Mouse (Mus musculus) stomach, embryonic 14.5 days (tissue): ENCODE measurements around the gene Mamdc4. TPM values are rescaled to one million over a fixed set of nuclear protein-coding genes. Genes with fewer than 3 reads are reported as not detected.
A peak's percentile ranks its signal among the peaks of the same experiment; 100 is the strongest.

Experiments
- ATAC-seq: fragments of 200-750 bp; cut with Nextera tagmentation; 2 replicates; pipeline ENCODE4 v1.8.0; 2017; ENCODE audit warnings: low read depth, moderate TSS enrichment; ENCODE audit not compliant: insufficient number of reproducible peaks, insufficient read depth, low FRiP score
- H3K27ac ChIP-seq: fragments of 300-500 bp; sonication (generic); 2 replicates; pipeline ENCODE4 v1.5.1; 2014; ENCODE audit warnings: mild to moderate bottlenecking, low read length, moderate library complexity, mixed read lengths
- H3K27me3 ChIP-seq: fragments of 300-500 bp; sonication (generic); 2 replicates; pipeline ENCODE4 v1.6.1; 2014; ENCODE audit warnings: low read length, control low read depth, mixed read lengths; ENCODE audit not compliant: control insufficient read depth, insufficient read depth
- H3K36me3 ChIP-seq: fragments of 300-500 bp; sonication (generic); 2 replicates; pipeline ENCODE4 v1.6.1; 2014; ENCODE audit warnings: mild to moderate bottlenecking, control low read depth, low read length, moderate library complexity, mixed read lengths; ENCODE audit not compliant: control insufficient read depth, insufficient read depth
- H3K4me1 ChIP-seq: fragments of 300-500 bp; sonication (generic); 2 replicates; pipeline ENCODE4 v1.6.1; 2014; ENCODE audit warnings: low read length, control low read depth, mixed read lengths; ENCODE audit not compliant: control insufficient read depth, insufficient read depth
- H3K4me2 ChIP-seq: fragments of 300-500 bp; sonication (generic); replicated peaks from 2 replicates; pipeline ENCODE4 v1.6.1; 2014; ENCODE audit warnings: low read depth, low read length, control low read depth
- H3K4me3 ChIP-seq: fragments of 300-500 bp; sonication (generic); 2 replicates; pipeline ENCODE4 v1.5.1; 2014; ENCODE audit warnings: low read depth, low read length, control low read depth
- H3K9ac ChIP-seq: fragments of 300-500 bp; sonication (generic); replicated peaks from 2 replicates; pipeline ENCODE4 v1.6.1; 2014; ENCODE audit warnings: low read depth, mild to moderate bottlenecking, control low read depth, low read length, moderate library complexity, mixed read lengths
- H3K9me3 ChIP-seq: fragments of 300-500 bp; sonication (generic); 2 replicates; pipeline ENCODE4 v1.6.1; 2016; ENCODE audit warnings: low read depth, low read length, control low read depth; ENCODE audit not compliant: control insufficient read depth
- WGBS: fragments of 180-500 bp; shearing (Covaris S2); extraction: QIAGEN DNeasy Blood & Tissue Kit; methylation state at CpG from one replicate; pipeline ENCODE4 v1.1.7; 2014; 5-methylcytosine and 5-hydroxymethylcytosine counted together
- polyA plus RNA-seq: library from polyadenylated mRNA; unstranded; fragments of >200 nt; fragmentation: Nextera tagmentation; extraction: Ambion mirVana; gene quantifications from 2 replicates; pipeline ENCODE4 v1.2.1, GENCODE M21; 2014

Mamdc4 gene
- polyA plus RNA-seq, 1 experiment from 2014 or later = 5.5 TPM

- no peak overlapping the region for H3K4me2 ChIP-seq
- H3K27ac ChIP-seq = no peak overlapping the region
- H3K9ac ChIP-seq = no peak overlapping the region
- no peak for ATAC-seq
- H3K27me3 ChIP-seq = peaks cover 37% of the 10 kb centered on the region
- 45% methylated on average over 6 of the region's 6 CpGs for WGBS
- H3K4me3 ChIP-seq = no peak overlapping the region
- H3K9me3 ChIP-seq = no peaks in the 10 kb centered on the region
- H3K36me3 ChIP-seq = peaks cover 28% of the 10 kb centered on the region
- peaks cover 40% of the 10 kb centered on the region for H3K4me1 ChIP-seq
Observed at GRCm38 (mm10) chr2:25580621-25581101, 6.0 kb upstream of the Mamdc4 start.

GRCm38 (mm10) chr2:25579737-25580460, 5.3 kb upstream of the Mamdc4 start:
- peaks cover 44% of the 10 kb centered on the region for H3K4me1 ChIP-seq
- H3K9ac ChIP-seq = no peak overlapping the region
- no peak overlapping the region for H3K27ac ChIP-seq
- H3K4me2 ChIP-seq = peak overlapping the region; percentile 24; the same call in 1 of the 2 replicates
- H3K36me3 ChIP-seq = peaks cover 20% of the 10 kb centered on the region
- no peaks in the 10 kb centered on the region for H3K9me3 ChIP-seq
- H3K4me3 ChIP-seq = peak overlapping the region; percentile 24
- WGBS = 6% methylated on average over 27 of the region's 27 CpGs
- ATAC-seq = no peak
- peaks cover 37% of the 10 kb centered on the region for H3K27me3 ChIP-seq

GRCm38 (mm10) chr2:25578796-25579736, 4.4 kb upstream of the Mamdc4 start:
- peak overlapping the region; percentile 24 for H3K4me3 ChIP-seq
- H3K4me1 ChIP-seq = peaks cover 45% of the 10 kb centered on the region
- ATAC-seq = no peak
- no peak overlapping the region for H3K9ac ChIP-seq
- H3K27ac ChIP-seq = no peak overlapping the region
- H3K27me3 ChIP-seq = peaks cover 37% of the 10 kb centered on the region
- WGBS = 6% methylated on average over 77 of the region's 77 CpGs
- peaks cover 12% of the 10 kb centered on the region for H3K36me3 ChIP-seq
- no peaks in the 10 kb centered on the region for H3K9me3 ChIP-seq
- peak overlapping the region; percentile 24; the same call in 1 of the 2 replicates for H3K4me2 ChIP-seq

- H3K27me3 ChIP-seq = peaks cover 37% of the 10 kb centered on the region
- WGBS = 6% methylated on average over 74 of the region's 75 CpGs
- no peak for ATAC-seq
- H3K4me1 ChIP-seq = peaks cover 54% of the 10 kb centered on the region
- H3K36me3 ChIP-seq = peaks cover 3% of the 10 kb centered on the region
- H3K27ac ChIP-seq = no peak overlapping the region
- H3K9me3 ChIP-seq = no peaks in the 10 kb centered on the region
- peak overlapping the region; percentile 15 for H3K4me3 ChIP-seq
- no peak overlapping the region for H3K9ac ChIP-seq
- peak overlapping the region; percentile 22 for H3K4me2 ChIP-seq
Observed at GRCm38 (mm10) chr2:25577951-25578795, 3.5 kb upstream of the Mamdc4 start.

GRCm38 (mm10) chr2:25576965-25577891, 2.6 kb upstream of the Mamdc4 start:
- H3K9me3 ChIP-seq = no peaks in the 10 kb centered on the region
- peak overlapping the region; percentile 15 for H3K4me3 ChIP-seq
- peak overlapping the region; percentile 22 for H3K4me2 ChIP-seq
- no peak for ATAC-seq
- H3K4me1 ChIP-seq = peaks cover 54% of the 10 kb centered on the region
- peaks cover 37% of the 10 kb centered on the region for H3K27me3 ChIP-seq
- H3K9ac ChIP-seq = no peak overlapping the region; the same call in 1 of the 2 replicates
- WGBS = 20% methylated on average over 92 of the region's 92 CpGs
- no peaks in the 10 kb centered on the region for H3K36me3 ChIP-seq
- no peak overlapping the region for H3K27ac ChIP-seq

GRCm38 (mm10) chr2:25576028-25576850, 1.6 kb upstream of the Mamdc4 start:
- no peak overlapping the region for H3K9ac ChIP-seq
- 73% methylated on average over 16 of the region's 16 CpGs for WGBS
- H3K4me1 ChIP-seq = peaks cover 54% of the 10 kb centered on the region
- H3K27ac ChIP-seq = no peak overlapping the region
- no peaks in the 10 kb centered on the region for H3K9me3 ChIP-seq
- peak overlapping the region; percentile 75; the same call in 1 of the 2 replicates for H3K4me2 ChIP-seq
- no peak overlapping the region for H3K4me3 ChIP-seq
- peaks cover 37% of the 10 kb centered on the region for H3K27me3 ChIP-seq
- H3K36me3 ChIP-seq = peaks cover 4% of the 10 kb centered on the region; the same call in 1 of the 2 replicates
- no peak for ATAC-seq
